Mouse (Mus musculus): ENCODE measurements around the gene Mettl21e. TPM values are rescaled to one million over a fixed set of nuclear protein-coding genes. Genes with fewer than 3 reads are reported as not detected.

Mettl21e gene
- polyA plus RNA-seq (2017; shearing (Covaris generic)): not detected

GRCm38 (mm10) chr1:44218876-44219275 lies at the start of gene Mettl21e:
Gene Mettl21e, minus strand, starts transcription at chr1:44218961.

Other genes starting within 250 kb of the Mettl21e start
- 0.55 TPM for gene Mettl21c, start 198.9 kb downstream of the Mettl21e start, polyA plus RNA-seq (2017; shearing (Covaris generic))
- gene Gm8251, start 157.0 kb downstream of the Mettl21e start, polyA plus RNA-seq (2017; shearing (Covaris generic)): 0.29 TPM
- gene Tex30, start 116.5 kb downstream of the Mettl21e start, polyA plus RNA-seq (2017; shearing (Covaris generic)): 130 TPM
- 5.0 TPM for gene Kdelc1, start 100.2 kb downstream of the Mettl21e start, polyA plus RNA-seq (2017; shearing (Covaris generic))
- 4.2 TPM for gene Bivm, start 100.0 kb downstream of the Mettl21e start, polyA plus RNA-seq (2017; shearing (Covaris generic))
- gene Ercc5, start 71.2 kb downstream of the Mettl21e start, polyA plus RNA-seq (2017; shearing (Covaris generic)): 28.6 TPM